Mouse (Mus musculus) hindbrain, embryonic 12.5 days (tissue): ENCODE data around the gene Celf2. TPM values are rescaled to one million over a fixed set of nuclear protein-coding genes. Genes with fewer than 3 reads are reported as not detected.

ENCODE experiments used
- ATAC-seq: fragments of 200-750 bp; cut with Nextera tagmentation; 2 replicates; pipeline ENCODE4 v1.8.0; 2017; ENCODE audit warnings: moderate TSS enrichment; ENCODE audit not compliant: low FRiP score
- H3K27ac ChIP-seq: fragments of 300-500 bp; sonication (generic); 2 replicates; pipeline ENCODE4 v1.5.1; 2016; ENCODE audit warnings: mild to moderate bottlenecking
- H3K27me3 ChIP-seq: fragments of 300-500 bp; sonication (generic); 2 replicates; pipeline ENCODE4 v1.6.1; 2016; ENCODE audit warnings: mild to moderate bottlenecking
- H3K36me3 ChIP-seq: fragments of 300-500 bp; sonication (generic); 2 replicates; pipeline ENCODE4 v1.6.1; 2016; ENCODE audit warnings: mild to moderate bottlenecking
- H3K4me1 ChIP-seq: fragments of 300-500 bp; sonication (generic); 2 replicates; pipeline ENCODE4 v1.6.1; 2016
- H3K4me2 ChIP-seq: fragments of 300-500 bp; sonication (generic); replicated peaks from 2 replicates; pipeline ENCODE4 v1.6.1; 2016; ENCODE audit warnings: mild to moderate bottlenecking
- H3K4me3 ChIP-seq: fragments of 300-500 bp; sonication (generic); 2 replicates; pipeline ENCODE4 v1.5.1; 2016; ENCODE audit warnings: mild to moderate bottlenecking
- H3K9ac ChIP-seq: fragments of 300-500 bp; sonication (generic); 2 replicates; pipeline ENCODE4 v1.6.1; 2016; ENCODE audit warnings: mild to moderate bottlenecking, moderate library complexity
- H3K9me3 ChIP-seq: fragments of 300-500 bp; sonication (generic); replicated peaks from 2 replicates; pipeline ENCODE4 v1.6.1; 2016; ENCODE audit warnings: mild to moderate bottlenecking
- WGBS: fragments of 180-500 bp; shearing (Covaris S2); methylation state at CpG from one replicate; pipeline ENCODE4 v1.1.7; 2016; 5-methylcytosine and 5-hydroxymethylcytosine counted together
- polyA plus RNA-seq: library from polyadenylated mRNA; unstranded; fragments of >200 nt; fragmentation: Nextera tagmentation; extraction: Ambion mirVana; gene quantifications from 2 replicates; pipeline ENCODE4 v1.2.1, GENCODE M21; 2016

Gene Celf2
- polyA plus RNA-seq, 1 experiment from 2014 or later: 108 TPM

- no peak for ATAC-seq
- H3K9ac ChIP-seq: no peak overlapping the region
- no peaks in the 10 kb centered on the region for H3K27me3 ChIP-seq
- peaks cover 8% of the 10 kb centered on the region for H3K4me1 ChIP-seq
- no peak overlapping the region for H3K27ac ChIP-seq
- no peaks in the 10 kb centered on the region for H3K9me3 ChIP-seq
- H3K4me2 ChIP-seq: no peak overlapping the region
- WGBS: 78% methylated on average over 7 of the region's 7 CpGs
- H3K4me3 ChIP-seq: no peak overlapping the region
- H3K36me3 ChIP-seq: no peaks in the 10 kb centered on the region
Observed at GRCm38 (mm10) chr2:7060490-7061105, 448.8 kb downstream of the Celf2 start.

- no peak overlapping the region for H3K27ac ChIP-seq
- H3K9me3 ChIP-seq: no peaks in the 10 kb centered on the region
- H3K36me3 ChIP-seq: no peaks in the 10 kb centered on the region
- H3K4me3 ChIP-seq: no peak overlapping the region
- no peak overlapping the region for H3K9ac ChIP-seq
- H3K4me2 ChIP-seq: no peak overlapping the region
- no peaks in the 10 kb centered on the region for H3K27me3 ChIP-seq
- 68% methylated on average over 4 of the region's 4 CpGs for WGBS
- H3K4me1 ChIP-seq: no peaks in the 10 kb centered on the region
- ATAC-seq: no peak
Observed at GRCm38 (mm10) chr2:7056401-7056800, 453.0 kb downstream of the Celf2 start.

- 55% methylated on average over 3 of the region's 3 CpGs for WGBS
- no peak overlapping the region for H3K4me3 ChIP-seq
- H3K27ac ChIP-seq: no peak overlapping the region
- no peaks in the 10 kb centered on the region for H3K4me1 ChIP-seq
- H3K27me3 ChIP-seq: no peaks in the 10 kb centered on the region
- no peak overlapping the region for H3K4me2 ChIP-seq
- no peaks in the 10 kb centered on the region for H3K36me3 ChIP-seq
- ATAC-seq: no peak
- H3K9ac ChIP-seq: no peak overlapping the region
- H3K9me3 ChIP-seq: no peaks in the 10 kb centered on the region
Observed at GRCm38 (mm10) chr2:7055958-7056357, 453.4 kb downstream of the Celf2 start.

GRCm38 (mm10) chr2:7051090-7051489 lies 458.3 kb downstream of the Celf2 start:
- no peak for ATAC-seq
- H3K4me1 ChIP-seq: peaks cover 3% of the 10 kb centered on the region
- no peak overlapping the region for H3K27ac ChIP-seq
- WGBS: 94% methylated on average over 5 of the region's 5 CpGs
- no peak overlapping the region for H3K4me2 ChIP-seq
- H3K9ac ChIP-seq: no peak overlapping the region
- H3K9me3 ChIP-seq: no peaks in the 10 kb centered on the region
- H3K27me3 ChIP-seq: no peaks in the 10 kb centered on the region
- H3K4me3 ChIP-seq: no peak overlapping the region
- H3K36me3 ChIP-seq: no peaks in the 10 kb centered on the region

GRCm38 (mm10) chr2:7046155-7046554 lies 463.2 kb downstream of the Celf2 start:
- peak overlapping the region; percentile 30 for H3K27ac ChIP-seq
- WGBS: 6% methylated on average over 1 of the region's 1 CpGs

GRCm38 (mm10) chr2:7045531-7045930 lies 463.8 kb downstream of the Celf2 start:
- Histone ChIP-seq H3K36me3 (no peaks in the 10 kb centered on the region), H3K4me3 (no peak overlapping the region), H3K27me3 (no peaks in the 10 kb centered on the region), H3K9me3 (no peaks in the 10 kb centered on the region), H3K4me1 (peaks cover 8% of the 10 kb centered on the region), H3K27ac (peak overlapping the region; percentile 30; the same call in 1 of the 2 replicates), H3K4me2 (no peak overlapping the region), H3K9ac (no peak overlapping the region)
- ATAC-seq: no peak
- 56% methylated on average over 4 of the region's 4 CpGs for WGBS

More at GRCm38 (mm10) chr2:7046155-7046554, 463.2 kb downstream of the Celf2 start:
- H3K4me3 ChIP-seq: no peak overlapping the region
- H3K9me3 ChIP-seq: no peaks in the 10 kb centered on the region
- H3K9ac ChIP-seq: no peak overlapping the region
- no peaks in the 10 kb centered on the region for H3K36me3 ChIP-seq
- no peak overlapping the region for H3K4me2 ChIP-seq
- no peaks in the 10 kb centered on the region for H3K27me3 ChIP-seq
- no peak for ATAC-seq
- peaks cover 8% of the 10 kb centered on the region for H3K4me1 ChIP-seq

GRCm38 (mm10) chr2:7043770-7044459 lies 465.4 kb downstream of the Celf2 start:
- H3K27me3 ChIP-seq: no peaks in the 10 kb centered on the region
- ATAC-seq: no peak
- no peak overlapping the region for H3K4me3 ChIP-seq
- H3K9ac ChIP-seq: no peak overlapping the region
- H3K27ac ChIP-seq: no peak overlapping the region
- H3K4me1 ChIP-seq: peaks cover 8% of the 10 kb centered on the region
- no peaks in the 10 kb centered on the region for H3K36me3 ChIP-seq
- no peak overlapping the region for H3K4me2 ChIP-seq
- WGBS: 71% methylated on average over 6 of the region's 6 CpGs
- no peaks in the 10 kb centered on the region for H3K9me3 ChIP-seq

- no peak overlapping the region for H3K4me2 ChIP-seq
- H3K4me1 ChIP-seq: 0 out of 2 replicates have a peak, but pooled peaks cover 4% of the 10 kb centered on the region
- H3K27me3 ChIP-seq: no peaks in the 10 kb centered on the region
- WGBS: 68% methylated on average over 1 of the region's 1 CpGs
- no peak overlapping the region for H3K27ac ChIP-seq
- H3K4me3 ChIP-seq: no peak overlapping the region
- ATAC-seq: no peak
- H3K9me3 ChIP-seq: no peaks in the 10 kb centered on the region
- no peaks in the 10 kb centered on the region for H3K36me3 ChIP-seq
- H3K9ac ChIP-seq: no peak overlapping the region
Observed at GRCm38 (mm10) chr2:7040940-7041339, 468.4 kb downstream of the Celf2 start.

- no peak for ATAC-seq
- H3K36me3 ChIP-seq: no peaks in the 10 kb centered on the region
- no peaks in the 10 kb centered on the region for H3K27me3 ChIP-seq
- WGBS: 85% methylated on average over 4 of the region's 4 CpGs
- H3K9ac ChIP-seq: no peak overlapping the region
- H3K4me3 ChIP-seq: no peak overlapping the region
- H3K4me2 ChIP-seq: no peak overlapping the region
- no peak overlapping the region for H3K27ac ChIP-seq
- H3K4me1 ChIP-seq: no peaks in the 10 kb centered on the region
- H3K9me3 ChIP-seq: no peaks in the 10 kb centered on the region
Observed at GRCm38 (mm10) chr2:7038991-7039390, 470.4 kb downstream of the Celf2 start.

GRCm38 (mm10) chr2:7031389-7031788 lies 478.0 kb downstream of the Celf2 start:
- H3K4me2 ChIP-seq: no peak overlapping the region
- WGBS: 91% methylated on average over 1 of the region's 1 CpGs
- ATAC-seq: no peak
- no peaks in the 10 kb centered on the region for H3K4me1 ChIP-seq
- no peak overlapping the region for H3K9ac ChIP-seq
- no peaks in the 10 kb centered on the region for H3K9me3 ChIP-seq
- H3K36me3 ChIP-seq: no peaks in the 10 kb centered on the region
- H3K4me3 ChIP-seq: no peak overlapping the region
- H3K27me3 ChIP-seq: no peaks in the 10 kb centered on the region
- no peak overlapping the region for H3K27ac ChIP-seq

GRCm38 (mm10) chr2:7026737-7027136 lies 482.6 kb downstream of the Celf2 start:
- no peak overlapping the region for H3K4me3 ChIP-seq
- no peak overlapping the region for H3K4me2 ChIP-seq
- no peaks in the 10 kb centered on the region for H3K27me3 ChIP-seq
- no peak for ATAC-seq
- no peak overlapping the region for H3K9ac ChIP-seq
- H3K36me3 ChIP-seq: no peaks in the 10 kb centered on the region
- WGBS: 88% methylated on average over 1 of the region's 1 CpGs
- no peak overlapping the region for H3K27ac ChIP-seq
- no peaks in the 10 kb centered on the region for H3K4me1 ChIP-seq
- H3K9me3 ChIP-seq: no peaks in the 10 kb centered on the region

- Histone ChIP-seq H3K27me3 (no peaks in the 10 kb centered on the region), H3K4me3 (no peak overlapping the region), H3K9me3 (no peaks in the 10 kb centered on the region), H3K9ac (no peak overlapping the region), H3K4me1 (peaks cover 5% of the 10 kb centered on the region; the same call in 1 of the 2 replicates), H3K4me2 (no peak overlapping the region), H3K36me3 (no peaks in the 10 kb centered on the region), H3K27ac (no peak overlapping the region)
- WGBS: 65% methylated on average over 5 of the region's 5 CpGs
- ATAC-seq: no peak
Observed at GRCm38 (mm10) chr2:7025594-7025993, 483.8 kb downstream of the Celf2 start.

- Histone ChIP-seq H3K4me3 (no peak overlapping the region), H3K4me1 (peaks cover 5% of the 10 kb centered on the region; the same call in 1 of the 2 replicates), H3K9me3 (no peaks in the 10 kb centered on the region), H3K4me2 (no peak overlapping the region), H3K9ac (no peak overlapping the region), H3K36me3 (no peaks in the 10 kb centered on the region), H3K27me3 (no peaks in the 10 kb centered on the region), H3K27ac (no peak overlapping the region)
- ATAC-seq: no peak
- 50% methylated on average over 3 of the region's 3 CpGs for WGBS
Observed at GRCm38 (mm10) chr2:7022184-7022583, 487.2 kb downstream of the Celf2 start.
